Mouse (Mus musculus) activated CD4-positive, CD25-positive, alpha-beta regulatory T cell, adult 9 weeks (primary cell): ENCODE data around the gene Arid1b. TPM values are rescaled to one million over a fixed set of nuclear protein-coding genes. Genes with fewer than 3 reads are reported as not detected.

ENCODE experiments used
- polyA plus RNA-seq: library from polyadenylated mRNA; unstranded; fragments of 100-300 nt; shearing (Covaris generic); gene quantifications from one replicate; pipeline ENCODE4 v1.2.1, GENCODE M21; 2017

Arid1b gene
- 9.4 TPM for polyA plus RNA-seq

GRCm38 (mm10) chr17:4993840-4994503, at the start of gene Arid1b:
Gene Arid1b (plus strand): TSS chr17:4994332.

